Mouse (Mus musculus) urinary bladder, postnatal 36 days (tissue): ENCODE data around the gene Serpina6.
"Not testable (repeated sequence)": the region's sequence is repeated elsewhere in the genome, so short reads cannot be mapped to it uniquely, and the experiment has no call there.

Experiments used
- DNase-seq, 2 experiments: peaks; one replicate each; pipeline ENCODE4 v3.0.0; 2022; ENCODE audit warnings: low spot score in 2 of 2, mixed read lengths in 1 of 2

Gene Serpina6

DNA sequence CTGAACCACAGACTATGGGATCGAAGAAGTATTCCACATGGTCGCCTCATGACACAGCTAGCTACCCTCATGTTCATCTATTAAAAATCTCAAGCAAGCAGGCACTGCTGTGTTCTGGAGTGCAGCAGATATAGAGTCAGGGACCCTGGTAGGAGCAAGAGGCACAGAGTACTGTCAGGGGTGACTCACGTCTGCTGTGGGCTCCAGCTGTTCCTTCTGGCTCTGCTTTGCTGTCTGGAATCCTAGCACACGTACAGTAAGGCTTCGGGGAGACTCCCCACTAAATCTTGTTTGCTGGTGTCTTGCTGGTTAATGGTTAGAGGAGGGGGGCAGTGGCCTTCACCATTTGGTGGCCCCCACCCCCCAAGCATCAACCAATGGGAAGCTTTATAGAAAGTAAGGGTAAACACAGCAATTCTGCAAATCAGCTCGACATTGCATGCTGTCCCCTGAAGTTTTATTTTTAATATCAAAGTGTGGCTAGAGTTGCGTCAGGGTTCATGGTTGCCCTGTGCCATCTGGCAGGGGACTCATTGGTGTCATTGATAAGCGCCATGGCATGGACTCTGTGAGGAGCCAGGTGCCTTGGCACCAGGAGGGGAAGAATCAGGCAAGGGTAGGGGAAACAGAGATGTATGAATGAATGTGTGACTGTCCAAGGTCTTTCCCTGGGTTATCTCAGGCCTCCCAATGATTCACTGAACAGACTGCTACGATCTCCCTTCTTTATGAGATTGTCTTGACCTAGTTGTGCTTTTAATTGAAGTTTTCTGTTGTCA lies at the start of gene Serpina6:
Gene Serpina6, minus strand, starts transcription at position 365 of the 779 bp plus-strand sequence.
- DNase-seq = no peak

- no peak for DNase-seq
These were observed 49.1 kb upstream of the Serpina6 start for GRCm38 (mm10) chr12:103706113-103706512.

DNA sequence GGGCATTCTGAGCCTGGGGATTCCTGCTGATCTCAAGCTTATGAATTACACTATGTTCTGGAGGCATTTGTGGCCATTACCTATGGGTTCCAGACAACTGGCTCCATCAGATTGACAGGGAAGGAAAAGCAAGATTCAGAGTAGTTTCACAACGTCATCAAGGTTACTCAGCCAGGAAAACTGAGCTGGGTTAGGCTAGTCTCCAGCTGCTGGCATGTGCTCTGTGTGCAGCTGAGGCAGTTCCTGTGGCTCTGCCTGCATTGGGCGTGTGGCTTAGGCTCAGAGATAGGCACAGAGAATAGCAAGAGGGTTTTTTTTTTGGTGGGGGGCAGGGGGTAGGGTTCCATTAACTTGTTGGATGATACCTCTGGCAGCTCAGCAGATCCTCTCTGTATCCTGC lies 48.5 kb upstream of the Serpina6 start:
- no peak for DNase-seq

- no peak for DNase-seq
These were observed 43.2 kb upstream of the Serpina6 start for GRCm38 (mm10) chr12:103700144-103700750.

DNA sequence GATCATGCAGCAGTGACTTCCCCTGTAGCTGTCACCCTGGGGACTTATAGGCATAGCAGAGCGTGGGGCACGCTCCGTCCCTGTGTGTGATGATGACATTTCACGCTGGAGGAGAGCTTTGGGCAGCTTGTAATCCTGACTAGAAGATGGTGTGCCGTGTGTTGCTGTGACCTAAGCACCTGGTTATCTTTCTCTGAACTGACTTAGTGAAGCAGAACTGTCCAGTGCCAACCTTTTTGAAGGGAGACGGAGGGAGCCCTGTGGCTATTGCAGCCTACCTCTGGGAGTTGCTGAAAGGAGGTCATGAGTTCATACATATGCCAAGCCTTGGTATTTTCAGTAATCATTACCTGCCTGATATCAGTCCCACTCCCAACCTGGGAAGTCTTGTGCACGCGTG lies 38.4 kb upstream of the Serpina6 start, which contains the start of gene Serpina1f:
Gene Serpina1f, minus strand, starts transcription at position 101 of the 400 bp plus-strand sequence.
- no peak for DNase-seq

DNA sequence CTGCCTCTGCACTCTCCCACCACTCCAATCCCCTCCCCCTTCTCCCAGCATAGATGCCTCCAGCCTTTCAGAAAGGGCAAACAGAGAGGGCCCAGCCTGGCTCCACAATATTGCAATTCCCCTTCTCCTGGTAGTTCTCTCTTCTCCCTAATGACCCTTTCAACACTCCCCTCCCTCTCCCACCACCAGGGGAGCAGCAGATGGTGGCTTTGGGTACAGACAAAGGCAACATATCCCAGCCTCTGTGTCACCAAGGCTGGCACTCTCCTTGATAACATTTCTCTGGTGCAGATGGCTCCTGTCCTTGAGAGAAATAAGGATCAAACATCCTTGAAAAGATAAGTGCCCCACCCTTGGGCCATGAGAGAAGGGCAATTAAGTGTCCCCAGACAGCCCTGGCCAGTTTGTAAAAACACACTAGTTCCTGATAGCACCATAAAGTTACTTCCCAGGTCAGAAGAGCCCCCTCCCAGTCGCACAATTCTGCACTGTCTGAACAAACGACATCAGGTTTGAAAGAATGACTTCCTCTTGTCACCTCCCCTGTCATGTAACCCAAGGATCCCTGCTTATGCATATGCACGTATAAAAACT lies 31.3 kb upstream of the Serpina6 start:
- no peak for DNase-seq

- no peak for DNase-seq
These were observed 30.0 kb upstream of the Serpina6 start for GRCm38 (mm10) chr12:103687021-103687420.

GRCm38 (mm10) chr12:103686050-103686449 lies 29.0 kb upstream of the Serpina6 start:
- DNase-seq = no peak

DNA sequence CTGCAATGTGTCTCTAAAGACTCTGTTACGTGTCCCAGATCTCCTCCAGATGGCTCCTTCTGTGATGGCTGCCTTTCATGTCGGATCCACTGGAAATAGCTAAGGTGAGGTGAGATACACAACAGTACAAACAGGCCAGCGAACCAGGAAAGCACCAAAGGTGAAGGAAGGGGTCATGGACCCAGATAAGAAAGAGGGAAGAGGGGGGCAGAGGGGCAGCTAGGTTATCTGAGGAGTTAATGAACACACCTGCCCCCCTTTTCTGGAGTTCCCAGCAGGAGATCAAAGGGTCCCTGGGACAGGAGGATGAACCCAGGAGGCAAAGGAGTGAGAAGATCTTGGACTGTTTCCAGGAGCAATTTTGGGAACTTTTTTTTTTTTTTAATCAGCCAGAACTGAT lies 28.4 kb upstream of the Serpina6 start:
- DNase-seq = no peak

DNA sequence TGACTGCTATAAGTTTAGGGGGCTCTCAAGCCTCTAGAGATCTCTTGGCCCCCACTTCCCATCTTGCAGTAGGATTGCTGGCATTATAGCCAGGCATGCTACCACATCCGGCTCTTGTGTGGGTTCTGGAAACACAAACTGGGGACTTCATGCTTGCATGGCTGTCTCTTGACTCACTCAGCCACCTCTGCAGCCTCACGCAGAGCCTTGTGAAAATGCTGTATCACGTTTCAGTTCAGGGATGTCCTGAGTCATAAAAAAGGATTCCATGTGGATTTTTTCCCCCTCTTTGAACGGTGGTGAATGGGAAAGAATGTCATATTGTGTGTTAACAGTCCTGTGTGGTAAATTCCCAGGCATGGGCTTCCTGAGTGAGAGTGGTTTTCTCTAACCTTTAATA lies 26.8 kb upstream of the Serpina6 start:
- DNase-seq = no peak

DNA sequence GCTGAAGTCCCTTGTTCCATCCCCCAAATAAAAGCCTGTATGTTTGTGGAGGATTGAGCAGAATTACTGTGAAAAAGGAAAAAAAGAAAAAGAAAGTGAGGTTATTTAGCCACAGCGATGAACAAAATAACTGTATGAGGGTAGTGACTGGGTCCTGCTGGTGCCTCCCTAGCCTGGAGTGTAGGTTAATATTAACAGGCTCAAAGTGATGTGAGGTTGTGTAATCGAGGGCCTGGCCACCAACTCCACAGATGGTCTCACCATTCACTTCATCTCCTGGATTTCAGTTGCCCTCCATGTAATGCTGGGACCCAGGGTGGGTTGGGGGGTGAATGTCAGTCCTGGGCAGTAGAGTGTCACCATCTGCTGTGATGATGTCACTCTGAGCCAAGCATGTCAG lies 24.7 kb upstream of the Serpina6 start:
- DNase-seq = no peak

DNA sequence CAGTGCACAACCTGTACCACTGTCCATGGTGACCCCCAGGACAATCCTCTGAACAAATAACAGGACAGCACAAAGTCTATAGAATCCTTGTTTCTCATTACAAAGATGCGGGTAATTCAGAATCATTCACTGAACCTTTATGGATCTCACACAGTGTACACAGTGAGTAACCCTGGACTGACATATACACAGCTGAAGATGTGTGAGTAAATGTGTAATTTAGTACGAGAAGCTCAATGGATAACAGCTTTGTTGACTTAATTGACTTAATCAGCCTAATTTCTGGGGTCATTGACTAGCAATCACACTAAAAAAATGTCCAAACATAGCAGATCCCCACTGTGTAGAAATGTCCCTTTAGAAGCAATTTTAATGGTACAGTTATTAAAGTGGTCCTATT lies 24.2 kb upstream of the Serpina6 start:
- no peak for DNase-seq

DNA sequence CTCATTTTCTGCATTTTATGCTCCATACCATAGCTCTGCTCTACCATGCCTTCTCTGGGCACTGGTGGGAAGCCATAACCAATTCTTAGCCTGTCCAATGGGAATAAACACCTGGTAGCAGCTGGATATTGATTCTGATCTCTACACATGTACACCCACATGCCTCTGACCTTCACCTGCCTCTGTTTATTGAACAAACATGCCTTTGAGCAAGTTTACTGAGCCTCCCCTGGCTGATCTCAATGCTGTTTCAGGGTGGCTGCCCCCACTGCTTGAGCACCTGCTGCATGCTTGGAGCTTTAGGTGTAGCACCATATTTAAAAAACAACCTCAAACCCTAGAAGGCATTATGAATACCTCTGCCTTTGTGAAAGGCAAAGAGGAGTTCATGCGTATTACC lies 22.8 kb upstream of the Serpina6 start:
- not testable (repeated sequence) for DNase-seq

DNA sequence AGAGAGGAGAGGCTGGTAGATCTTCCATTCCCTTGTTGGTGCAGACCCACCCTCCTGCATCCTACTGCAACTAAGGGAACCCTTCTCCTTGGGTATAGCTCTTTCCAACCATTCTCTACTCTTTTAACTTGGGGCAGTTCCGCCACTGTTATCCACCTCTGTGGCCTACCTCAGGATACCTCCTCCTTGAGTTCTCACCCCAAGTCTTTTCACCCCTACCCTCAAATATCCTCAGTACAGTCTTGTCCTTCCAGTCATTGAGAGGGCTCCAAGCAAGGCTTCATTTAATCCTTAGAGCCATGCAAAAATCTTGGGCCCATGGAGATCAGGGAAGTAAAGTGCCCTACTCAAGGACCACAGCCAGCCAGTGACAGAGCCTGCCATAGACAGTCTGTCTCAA lies 19.0 kb upstream of the Serpina6 start, which contains the start of gene Serpina16:
Gene Serpina16, minus strand, starts transcription at position 101 of the 400 bp plus-strand sequence.
- no peak for DNase-seq

DNA sequence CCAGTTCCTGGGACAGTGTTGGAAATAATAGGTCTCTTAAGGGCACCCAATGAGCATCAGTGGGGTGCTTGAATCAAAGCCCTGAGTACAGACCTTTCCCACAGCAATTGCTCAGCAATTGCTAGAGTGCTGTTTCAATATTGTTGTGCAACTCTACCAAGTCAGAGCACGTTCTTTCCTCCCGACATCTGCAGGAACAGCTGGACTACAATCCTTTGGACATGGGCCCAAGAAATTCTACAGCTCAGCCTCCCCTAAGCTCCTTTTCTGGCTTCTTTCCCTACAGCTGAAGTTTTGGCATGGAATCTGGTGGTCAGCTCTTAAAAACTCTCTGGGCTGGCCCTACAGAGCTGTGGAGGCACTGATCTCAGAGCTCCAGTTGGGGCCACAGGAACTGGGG lies 16.2 kb upstream of the Serpina6 start:
- no peak for DNase-seq

DNA sequence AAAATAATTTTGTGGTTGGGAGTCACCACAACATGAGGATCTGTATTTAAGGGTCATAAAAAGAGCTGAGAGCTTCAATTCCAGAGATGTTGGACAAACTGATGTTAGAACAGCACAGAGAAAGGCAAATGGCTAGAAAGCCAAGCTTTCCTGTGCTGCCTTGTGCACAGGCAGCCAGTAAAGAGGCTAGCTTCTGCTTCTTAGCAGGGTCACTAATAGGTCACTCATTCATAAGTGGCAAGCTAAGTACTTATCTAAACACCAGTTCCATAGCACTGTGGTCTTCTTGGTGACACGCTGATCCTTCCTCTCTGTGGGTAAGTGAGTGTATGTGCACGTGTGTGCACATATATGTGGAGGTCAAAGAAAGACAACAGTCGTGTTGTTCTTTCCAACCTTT lies 14.5 kb upstream of the Serpina6 start:
- DNase-seq = no peak

GRCm38 (mm10) chr12:103670964-103671363 lies 14.0 kb upstream of the Serpina6 start:
- no peak for DNase-seq

- peak in 1 of 2 experiments; percentile 8 for DNase-seq
These were observed 13.3 kb upstream of the Serpina6 start for GRCm38 (mm10) chr12:103670344-103670743.

- no peak for DNase-seq
These were observed 8.3 kb upstream of the Serpina6 start for GRCm38 (mm10) chr12:103665286-103665685.

DNA sequence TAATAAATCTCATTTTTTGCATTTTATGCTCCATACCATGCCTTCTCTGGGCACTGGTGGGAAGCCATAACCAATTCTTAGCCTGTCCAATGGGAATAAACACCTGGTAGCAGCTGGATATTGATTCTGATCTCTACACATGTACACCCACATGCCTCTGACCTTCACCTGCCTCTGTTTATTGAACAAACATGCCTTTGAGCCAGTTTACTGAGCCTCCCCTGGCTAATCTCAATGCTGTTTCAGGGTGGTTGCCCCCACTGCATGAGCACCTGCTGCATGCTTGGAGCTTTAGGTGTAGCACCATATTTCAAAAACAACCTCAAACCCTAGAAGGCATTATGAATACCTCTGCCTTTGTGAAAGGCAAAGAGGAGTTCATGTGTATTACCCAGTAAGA lies 5.0 kb upstream of the Serpina6 start:
- not testable (repeated sequence) for DNase-seq

DNA sequence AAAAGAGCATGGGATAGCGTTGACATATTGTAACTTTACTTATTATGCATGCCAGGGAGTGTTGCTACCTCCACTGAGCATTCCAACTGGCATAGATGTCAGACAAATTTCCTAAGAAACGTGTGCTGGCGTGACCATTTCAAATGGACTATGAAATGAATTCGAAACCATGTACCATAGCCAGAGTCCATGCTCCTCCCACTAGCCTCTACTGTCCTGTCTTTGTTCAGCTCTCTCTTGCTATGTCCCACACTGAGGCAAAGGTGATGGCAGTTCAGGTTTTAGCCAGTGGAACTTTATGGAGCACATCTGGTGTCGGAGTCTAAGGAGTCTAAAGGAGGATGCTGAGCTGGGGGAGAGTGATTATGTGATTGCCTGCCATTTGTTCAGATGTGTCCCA lies 3.1 kb upstream of the Serpina6 start:
- no peak for DNase-seq

- peak in 1 of 2 experiments; percentile 7 for DNase-seq
These were observed 2.2 kb upstream of the Serpina6 start for GRCm38 (mm10) chr12:103659171-103659570.

- no peak for DNase-seq
These were observed 979 bp upstream of the Serpina6 start for GRCm38 (mm10) chr12:103657991-103658390.
